Mouse (Mus musculus) heart, postnatal 0 days (tissue): ENCODE data around the gene Suds3. TPM values are rescaled to one million over a fixed set of nuclear protein-coding genes. Genes with fewer than 3 reads are reported as not detected.
A peak's percentile ranks its signal among the peaks of the same experiment; 100 is the strongest.

Experiments used
- ATAC-seq: fragments of 200-750 bp; cut with Nextera tagmentation; 2 replicates; pipeline ENCODE4 v1.8.0; 2017; ENCODE audit warnings: low read depth, moderate number of reproducible peaks, moderate library complexity; ENCODE audit not compliant: insufficient read depth
- DNase-seq: peaks from one replicate; pipeline ENCODE4 v3.0.0-alpha.2; 2016; ENCODE audit warnings: low spot score
- H3K27ac ChIP-seq: fragments of 300-500 bp; sonication (generic); 2 replicates; pipeline ENCODE4 v1.5.1; 2014; ENCODE audit warnings: low read depth, mild to moderate bottlenecking
- H3K27me3 ChIP-seq: fragments of 300-500 bp; sonication (generic); 2 replicates; pipeline ENCODE4 v1.6.1; 2014; ENCODE audit warnings: low read length, mixed read lengths; ENCODE audit not compliant: control insufficient read depth, insufficient read depth
- H3K36me3 ChIP-seq: fragments of 300-500 bp; sonication (generic); replicated peaks from 2 replicates; pipeline ENCODE4 v1.6.1; 2014; ENCODE audit warnings: low read length, mixed read lengths; ENCODE audit not compliant: control insufficient read depth, insufficient read depth
- H3K4me1 ChIP-seq: fragments of 300-500 bp; sonication (generic); 2 replicates; pipeline ENCODE4 v1.6.1; 2014; ENCODE audit warnings: antibody characterized with exemption; ENCODE audit not compliant: control insufficient read depth, insufficient read depth
- H3K4me2 ChIP-seq: fragments of 300-500 bp; sonication (generic); 2 replicates; pipeline ENCODE4 v1.6.1; 2014; ENCODE audit warnings: low read depth, mild to moderate bottlenecking, low read length, moderate library complexity
- H3K4me3 ChIP-seq: fragments of 300-500 bp; sonication (generic); 2 replicates; pipeline ENCODE4 v1.5.1; 2014; ENCODE audit warnings: low read depth, low read length
- H3K9ac ChIP-seq: fragments of 300-500 bp; sonication (generic); replicated peaks from 2 replicates; pipeline ENCODE4 v1.6.1; 2014; ENCODE audit warnings: low read depth, low read length, mixed read lengths
- H3K9me3 ChIP-seq: fragments of 300-500 bp; sonication (generic); replicated peaks from 2 replicates; pipeline ENCODE4 v1.6.1; 2016; ENCODE audit warnings: low read length; ENCODE audit not compliant: control insufficient read depth
- CTCF ChIP-seq: IDR thresholded peaks from 2 replicates; pipeline ENCODE4 v1.5.1; 2016; ENCODE audit warnings: antibody characterized with exemption, control low read depth, low read depth
- EP300 ChIP-seq: IDR thresholded peaks from 2 replicates; pipeline ENCODE4 v1.6.1; 2016; ENCODE audit warnings: antibody characterized with exemption, low read depth
- WGBS: fragments of 180-500 bp; shearing (Covaris S2); extraction: QIAGEN DNeasy Blood & Tissue Kit; methylation state at CpG from one replicate; pipeline ENCODE4 v1.1.7; 2014; 5-methylcytosine and 5-hydroxymethylcytosine counted together
- polyA plus RNA-seq: library from polyadenylated mRNA; unstranded; fragments of >200 nt; fragmentation: Nextera tagmentation; extraction: Ambion mirVana; gene quantifications from 2 replicates; pipeline ENCODE4 v1.2.1, GENCODE M21; 2015
- total RNA-seq: library from RNA; depleted of rRNA; stranded (reverse); fragments of >200 nt; gene quantifications from 2 replicates; pipeline ENCODE4 v1.2.3, GENCODE M21; 2014; ENCODE audit warnings: low replicate concordance

Gene Suds3
- total and polyA plus RNA-seq, 2 experiments from 2014 or later: 36.9 to 50.1 TPM

DNA sequence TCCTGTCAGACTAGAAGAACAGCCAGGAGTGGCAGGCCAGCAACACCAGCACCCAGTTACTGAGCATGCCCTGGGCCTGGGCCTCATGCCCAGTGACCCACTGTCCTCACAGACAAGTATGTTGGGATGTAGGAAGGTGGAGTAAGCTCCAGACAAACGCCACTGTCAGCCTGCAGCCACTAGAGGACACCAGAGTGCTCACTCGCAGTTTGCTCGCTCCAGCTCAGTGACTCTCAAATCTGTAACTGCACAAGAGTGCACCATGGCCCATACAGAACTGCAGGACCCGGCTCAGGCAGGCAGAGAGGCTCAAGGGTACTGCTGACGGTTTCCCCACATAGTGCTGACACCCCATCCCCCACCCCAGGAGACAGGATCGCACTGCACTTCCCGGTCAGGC is 21.5 kb downstream of the Suds3 start:
- no peaks in the 10 kb centered on the region for H3K4me1 ChIP-seq
- no peaks in the 10 kb centered on the region for H3K9me3 ChIP-seq
- H3K27ac ChIP-seq: no peak overlapping the region
- peak; percentile 77 for ATAC-seq
- no peak overlapping the region for H3K4me2 ChIP-seq
- H3K4me3 ChIP-seq: no peak overlapping the region
- peak; percentile 62 for DNase-seq
- no peaks in the 10 kb centered on the region for H3K27me3 ChIP-seq
- H3K9ac ChIP-seq: no peak overlapping the region
- 23% methylated on average over 7 of the region's 7 CpGs for WGBS
- peaks cover 44% of the 10 kb centered on the region for H3K36me3 ChIP-seq
- TF ChIP-seq CTCF (peak; percentile 68), EP300 (no peak)

GRCm38 (mm10) chr5:117089786-117090185 is 26.1 kb downstream of the Suds3 start:
- TF ChIP-seq CTCF (no peak), EP300 (no peak)
- ATAC-seq (no peak), DNase-seq (no peak)
- Histone ChIP-seq H3K4me3 (no peak overlapping the region), H3K27ac (no peak overlapping the region), H3K36me3 (peaks cover 35% of the 10 kb centered on the region), H3K9me3 (no peaks in the 10 kb centered on the region), H3K4me1 (peaks cover 8% of the 10 kb centered on the region; the same call in 1 of the 2 replicates), H3K4me2 (no peak overlapping the region), H3K9ac (no peak overlapping the region), H3K27me3 (peaks cover 6% of the 10 kb centered on the region; the same call in 1 of the 2 replicates)
- 16% methylated on average over 5 of the region's 6 CpGs for WGBS

DNA sequence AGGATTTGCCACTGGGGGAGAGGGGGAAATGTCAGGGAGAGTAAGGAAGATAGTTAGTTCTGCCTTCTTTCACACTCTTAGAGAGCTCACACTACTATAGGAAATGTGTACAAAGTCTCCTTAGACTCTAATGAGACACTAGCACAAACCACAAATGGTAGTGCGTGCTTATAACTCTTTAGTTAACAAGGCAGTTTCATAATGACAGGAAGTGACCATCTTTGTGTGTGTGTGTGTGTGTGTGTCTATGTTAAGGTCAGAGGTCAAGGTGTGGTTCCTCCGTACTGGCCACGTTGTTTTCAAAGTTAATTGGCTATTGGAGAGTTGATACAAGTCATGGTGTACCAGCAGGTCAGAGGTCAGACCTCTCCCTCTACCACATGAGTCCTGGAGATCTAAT is 26.8 kb downstream of the Suds3 start:
- H3K9me3 ChIP-seq: no peaks in the 10 kb centered on the region
- no peak overlapping the region for H3K9ac ChIP-seq
- DNase-seq: no peak
- TF ChIP-seq CTCF: no peak
- TF ChIP-seq EP300: no peak
- peaks cover 6% of the 10 kb centered on the region; the same call in 1 of the 2 replicates for H3K27me3 ChIP-seq
- no peak overlapping the region for H3K4me2 ChIP-seq
- WGBS: 62% methylated on average over 3 of the region's 3 CpGs
- no peak overlapping the region for H3K27ac ChIP-seq
- ATAC-seq: no peak
- peaks cover 33% of the 10 kb centered on the region for H3K36me3 ChIP-seq
- peaks cover 8% of the 10 kb centered on the region; the same call in 1 of the 2 replicates for H3K4me1 ChIP-seq
- no peak overlapping the region for H3K4me3 ChIP-seq

GRCm38 (mm10) chr5:117087718-117088117 is 28.2 kb downstream of the Suds3 start:
- H3K9me3 ChIP-seq: no peaks in the 10 kb centered on the region
- DNase-seq (peak; percentile 40), ATAC-seq (peak; percentile 35)
- no peak overlapping the region for H3K27ac ChIP-seq
- H3K4me1 ChIP-seq: peaks cover 8% of the 10 kb centered on the region; the same call in 1 of the 2 replicates
- H3K27me3 ChIP-seq: peaks cover 6% of the 10 kb centered on the region; the same call in 1 of the 2 replicates
- H3K4me2 ChIP-seq: peak overlapping the region; percentile 57
- 0 out of 2 replicates have a peak overlapping the region, but pooled peaks have one; percentile 16 for H3K9ac ChIP-seq
- TF ChIP-seq EP300: no peak
- TF ChIP-seq CTCF: peak; percentile 40
- peak overlapping the region; percentile 29 for H3K4me3 ChIP-seq
- H3K36me3 ChIP-seq: peaks cover 19% of the 10 kb centered on the region
- WGBS: 3% methylated on average over 13 of the region's 13 CpGs

- TF ChIP-seq CTCF (peak; percentile 37), EP300 (no peak)
- Histone ChIP-seq H3K36me3 (no peaks in the 10 kb centered on the region), H3K4me3 (no peak overlapping the region), H3K9me3 (peaks cover 7% of the 10 kb centered on the region; the same call in 1 of the 2 replicates), H3K4me1 (no peaks in the 10 kb centered on the region), H3K4me2 (peak overlapping the region; percentile 33), H3K27me3 (no peaks in the 10 kb centered on the region), H3K27ac (no peak overlapping the region), H3K9ac (no peak overlapping the region)
- DNase-seq (no peak), ATAC-seq (peak; percentile 36; the same call in 1 of the 2 replicates)
- 14% methylated on average over 10 of the region's 10 CpGs for WGBS
Observed at GRCm38 (mm10) chr5:117069498-117069894, 46.4 kb downstream of the Suds3 start.
